Mouse (Mus musculus): ENCODE measurements around the gene Thbs3. TPM values are rescaled to one million over a fixed set of nuclear protein-coding genes. Genes with fewer than 3 reads are reported as not detected.

Thbs3 gene
- total and polyA plus RNA-seq, 3 experiments, result 4.3 to 6.1 (median 5.7) TPM

GRCm38 (mm10) chr3:89228180-89228549 is 13.2 kb downstream of the Thbs3 start (continued):
- TF ChIP-seq POLR2AphosphoS2 (IDR thresholded peaks at IDR 0.05; ENCODE audit: low read depth, low read length) (no peak), MAFK (IDR thresholded peaks at IDR 0.05; ENCODE audit: insufficient replicate concordance, low read length) (no peak), CTCF (conservative IDR thresholded peaks at IDR 0.05 in 1 of 2, IDR thresholded peaks at IDR 0.05 in 1 of 2; ENCODE audit: low read depth in 2 of 2, low read length in 2 of 2) (peak; percentile 63 to 93), ZMIZ1 (IDR thresholded peaks at IDR 0.05; ENCODE audit: low read depth, low read length) (no peak), RCOR1 (conservative IDR thresholded peaks at IDR 0.05; ENCODE audit: low read depth, low read length) (no peak), KAT2A (IDR thresholded peaks at IDR 0.05; ENCODE audit: insufficient replicate concordance, low read length) (0 out of 2 replicates have a peak, but pooled peaks have one; percentile 15), E2F4 (IDR thresholded peaks at IDR 0.05; ENCODE audit: insufficient replicate concordance, low read depth, low read length) (no peak)

DNA sequence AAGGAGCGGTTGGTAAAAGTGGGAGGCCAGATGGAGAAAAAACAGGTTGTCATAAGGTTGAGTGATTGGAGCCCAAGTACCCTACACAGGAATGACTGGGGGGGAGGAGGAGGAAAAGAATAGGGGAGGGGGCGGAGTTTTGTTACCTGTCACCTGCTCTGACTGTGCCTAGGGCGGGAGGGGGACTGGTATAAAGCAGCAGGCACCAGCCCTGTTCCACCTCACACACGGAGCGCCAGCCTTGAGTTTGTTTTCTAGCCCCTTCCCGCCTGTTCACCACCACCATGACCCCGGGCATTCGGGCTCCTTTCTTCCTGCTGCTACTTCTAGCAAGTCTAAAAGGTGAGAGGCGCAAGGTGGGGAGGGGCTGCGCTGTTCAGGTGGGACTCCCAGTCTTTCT is 13.9 kb downstream of the Thbs3 start, which contains the start of gene Muc1:
Gene Muc1, plus strand, starts transcription at position 222 of the 400 bp plus-strand sequence.
- peak within 1 kb of the TSS; percentile 54 for H3K4me2 ChIP-seq (ENCODE audit: insufficient read depth, low read depth, poor library complexity, severe bottlenecking)
- H3K9ac ChIP-seq (ENCODE audit: insufficient read depth, low read depth), result peak within 1 kb of the TSS; percentile 64
- TF ChIP-seq KAT2A (IDR thresholded peaks at IDR 0.05; ENCODE audit: insufficient replicate concordance, low read length) (no peak), RAD21 (IDR thresholded peaks at IDR 0.05; ENCODE audit: low read depth, low read length) (no peak)
- no peaks in the 10 kb centered on the region for H3K9me3 ChIP-seq (replicated peaks; ENCODE audit: low read length)
- no peaks in the 10 kb centered on the region for H3K79me2 ChIP-seq (replicated peaks; ENCODE audit: control insufficient read depth, extremely low read depth, insufficient read depth, poor library complexity, severe bottlenecking)
- H3K27ac ChIP-seq (ENCODE audit: insufficient read depth, low read depth), result no peak within 1 kb of the TSS
- DNase-seq (ENCODE audit: extremely low read depth), result no peak
- in situ Hi-C loops (cut with MboI; ENCODE audit: low pct_ligation_motif_present, low pct_unique_long_range_greater_than_20kb, low sequenced_read_pairs) (no loop called here), dilution Hi-C loops (cut with MboI; ENCODE audit: extremely low pct_ligation_motif_present, extremely low pct_unique_long_range_greater_than_20kb, low sequenced_read_pairs) (no loop called here)
- peaks cover 19 to 47% of the 10 kb centered on the region in 2 experiments for H3K4me1 ChIP-seq (ENCODE audit: control insufficient read depth in 1 of 2, insufficient read depth in 2 of 2)
- H3K4me3 ChIP-seq (replicated peaks in 1 of 3; ENCODE audit: low read depth in 2 of 3, low read length in 2 of 3, poor library complexity in 1 of 3), result peak within 1 kb of the TSS in 1 of 3 experiments; percentile 43
- no peaks in the 10 kb centered on the region for H3K27me3 ChIP-seq (replicated peaks)
- peaks cover 0 to 13% of the 10 kb centered on the region in 2 experiments for H3K36me3 ChIP-seq (replicated peaks in 1 of 2; ENCODE audit: control insufficient read depth in 1 of 2, insufficient read depth in 1 of 2, low read length in 1 of 2)

DNA sequence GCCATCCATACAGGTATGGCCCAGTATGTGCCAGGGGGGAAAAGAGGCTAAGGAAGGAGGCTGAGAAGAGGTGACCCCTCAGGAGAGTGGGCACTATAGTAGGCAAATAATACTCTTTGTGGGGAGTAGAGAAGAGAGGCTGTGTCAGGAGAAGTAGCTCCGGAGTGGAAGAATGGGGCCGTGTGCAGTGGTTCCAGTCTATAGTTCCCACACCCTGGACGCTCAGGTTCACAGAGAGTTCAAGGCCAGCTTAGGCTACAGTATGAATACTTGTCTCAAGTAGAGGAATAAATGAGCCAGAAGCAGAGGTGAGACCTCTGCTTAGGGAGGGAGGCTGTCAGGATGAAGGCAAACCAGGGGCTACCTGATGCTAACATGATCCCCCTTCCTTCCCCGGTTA is 14.3 kb downstream of the Thbs3 start:
- dilution Hi-C loops (cut with MboI; ENCODE audit: extremely low pct_ligation_motif_present, extremely low pct_unique_long_range_greater_than_20kb, low sequenced_read_pairs) (no loop called here), in situ Hi-C loops (cut with MboI; ENCODE audit: low pct_ligation_motif_present, low pct_unique_long_range_greater_than_20kb, low sequenced_read_pairs) (no loop called here)
- H3K4me1 ChIP-seq (ENCODE audit: control insufficient read depth in 1 of 2, insufficient read depth in 2 of 2), result peaks cover 20 to 51% of the 10 kb centered on the region in 2 experiments
- H3K79me2 ChIP-seq (replicated peaks; ENCODE audit: control insufficient read depth, extremely low read depth, insufficient read depth, poor library complexity, severe bottlenecking), result no peaks in the 10 kb centered on the region
- DNase-seq (ENCODE audit: extremely low read depth), result no peak
- H3K9me3 ChIP-seq (replicated peaks; ENCODE audit: low read length), result no peaks in the 10 kb centered on the region
- no peak overlapping the region for H3K4me2 ChIP-seq (ENCODE audit: insufficient read depth, low read depth, poor library complexity, severe bottlenecking)
- no peak overlapping the region for H3K9ac ChIP-seq (ENCODE audit: insufficient read depth, low read depth)
- peaks cover 0 to 13% of the 10 kb centered on the region in 2 experiments for H3K36me3 ChIP-seq (replicated peaks in 1 of 2; ENCODE audit: control insufficient read depth in 1 of 2, insufficient read depth in 1 of 2, low read length in 1 of 2)
- no peak overlapping the region for H3K4me3 ChIP-seq (replicated peaks in 1 of 3; ENCODE audit: low read depth in 2 of 3, low read length in 2 of 3, poor library complexity in 1 of 3)
- no peaks in the 10 kb centered on the region for H3K27me3 ChIP-seq (replicated peaks)
- H3K27ac ChIP-seq (ENCODE audit: insufficient read depth, low read depth), result no peak overlapping the region
- TF ChIP-seq MAFK (IDR thresholded peaks at IDR 0.05; ENCODE audit: insufficient replicate concordance, low read length) (no peak), KAT2A (IDR thresholded peaks at IDR 0.05; ENCODE audit: insufficient replicate concordance, low read length) (no peak), IRF4 (IDR thresholded peaks at IDR 0.05; ENCODE audit: low read depth, low read length) (no peak), RAD21 (IDR thresholded peaks at IDR 0.05; ENCODE audit: low read depth, low read length) (no peak), MAX (IDR thresholded peaks at IDR 0.05; ENCODE audit: low read length) (no peak), JUN (IDR thresholded peaks at IDR 0.05; ENCODE audit: insufficient read depth, low read depth, low read length) (no peak)

Data from CH12.LX (cell line).